Mouse (Mus musculus) brain, embryonic 14.5 days (tissue): Measurements from ENCODE around the gene Uggt2.

Experiments
- CTCF ChIP-seq: fragments of 200-500 bp; IDR thresholded peaks from 2 replicates; pipeline ENCODE4 v1.5.1; 2012; ENCODE audit warnings: inconsistent platforms, mild to moderate bottlenecking, moderate library complexity, borderline replicate concordance; ENCODE audit not compliant: insufficient read depth, insufficient read length; ENCODE audit errors: extremely low read depth
- POLR2A ChIP-seq: fragments of 200-500 bp; IDR thresholded peaks from 2 replicates; pipeline ENCODE4 v1.6.1; 2012; ENCODE audit warnings: mild to moderate bottlenecking, inconsistent platforms, borderline replicate concordance; ENCODE audit not compliant: poor library complexity, insufficient read depth, insufficient read length, severe bottlenecking; ENCODE audit errors: extremely low read depth

GRCm38 (mm10) chr14:119137906-119138785 is 38.9 kb upstream of the Uggt2 start, which contains the start of gene Hs6st3:
- TF ChIP-seq CTCF (no peak), POLR2A (no peak)
